Mouse (Mus musculus) G1E (cell line): Measurements from ENCODE around the gene Ubc. TPM values are rescaled to one million over a fixed set of nuclear protein-coding genes. Genes with fewer than 3 reads are reported as not detected.
A peak's percentile ranks its signal among the peaks of the same experiment; 100 is the strongest.

Experiments used
- ATAC-seq: 2 replicates; pipeline ENCODE4 v1.8.0; 2016; ENCODE audit warnings: mild to moderate bottlenecking; ENCODE audit not compliant: insufficient number of reproducible peaks, poor library complexity, low FRiP score, severe bottlenecking; ENCODE audit errors: extremely low read depth
- DNase-seq: peaks from one replicate; pipeline ENCODE4 v3.0.0; 2012; ENCODE audit warnings: low spot score
- H3K27me3 ChIP-seq: 2 replicates; pipeline ENCODE4 v1.6.1; 2012; ENCODE audit warnings: mild to moderate bottlenecking, low read length, inconsistent platforms; ENCODE audit not compliant: insufficient read depth
- H3K36me3 ChIP-seq: replicated peaks from 2 replicates; pipeline ENCODE3; 2012; ENCODE audit warnings: mild to moderate bottlenecking, inconsistent platforms
- H3K4me1 ChIP-seq: 2 replicates; pipeline ENCODE4 v1.6.1; 2012; ENCODE audit warnings: low read depth, low read length, inconsistent platforms, mixed read lengths; ENCODE audit not compliant: insufficient read depth
- H3K4me3 ChIP-seq: 2 replicates; pipeline ENCODE4 v1.5.1; 2012; ENCODE audit warnings: low read depth, mild to moderate bottlenecking, inconsistent platforms, low read length, moderate library complexity, mixed read lengths
- H3K9me3 ChIP-seq: replicated peaks from 2 replicates; pipeline ENCODE4 v1.6.1; 2012; ENCODE audit warnings: inconsistent platforms
- CTCF ChIP-seq: IDR thresholded peaks from 2 replicates; pipeline ENCODE4 v1.5.1; 2012; ENCODE audit warnings: low read depth, low read length, inconsistent platforms, mixed read lengths
- GATA1 ChIP-seq: IDR thresholded peaks from 2 replicates; pipeline ENCODE4 v1.6.1; 2012; ENCODE audit warnings: borderline replicate concordance, low read length, inconsistent platforms, mixed read lengths
- GATA2 ChIP-seq: IDR thresholded peaks from 2 replicates; pipeline ENCODE4 v1.6.1; 2012; ENCODE audit warnings: low read depth, low read length, inconsistent platforms, borderline replicate concordance
- POLR2AphosphoS5 ChIP-seq: IDR thresholded peaks from 2 replicates; pipeline ENCODE4 v1.6.1; 2012; ENCODE audit warnings: low read depth, low read length, inconsistent platforms; ENCODE audit not compliant: insufficient replicate concordance
- TAL1 ChIP-seq: conservative IDR thresholded peaks from 2 replicates; pipeline ENCODE4 v1.6.1; 2012; ENCODE audit warnings: low read depth, low read length, inconsistent platforms, mixed read lengths
- polyA plus RNA-seq: library from polyadenylated mRNA; stranded (reverse); fragments of >175 nt; gene quantifications from 2 replicates; pipeline ENCODE4 v1.2.3, GENCODE M21; 2012
- total RNA-seq, 2 experiments: library from RNA; stranded (forward) in 1 of 2; stranded (reverse) in 1 of 2; fragments of 200-1000 nt in 1 of 2; fragments of >200 nt in 1 of 2; fragmentation: Nextera tagmentation in 1 of 2; gene quantifications; 2 replicates each; pipeline ENCODE4 v1.2.3; 2014 to 2017

Ubc gene
- total and polyA plus RNA-seq, 3 experiments: 92.4 to 495 (median 212) TPM

- Histone ChIP-seq H3K36me3 (peaks cover 16% of the 10 kb centered on the region), H3K4me1 (peaks cover 57% of the 10 kb centered on the region), H3K27me3 (peaks cover 6% of the 10 kb centered on the region), H3K9me3 (no peaks in the 10 kb centered on the region), H3K4me3 (peak overlapping the region; percentile 96)
- no peak for TF ChIP-seq GATA1
- TF ChIP-seq POLR2AphosphoS5: no peak
- TF ChIP-seq TAL1: no peak
- TF ChIP-seq GATA2: no peak
- no peak for TF ChIP-seq CTCF
- ATAC-seq (peak; percentile 29; the same call in 1 of the 2 replicates), DNase-seq (no peak)
These were observed 48.4 kb downstream of the Ubc start for GRCm38 (mm10) chr5:125341459-125342090.

GRCm38 (mm10) chr5:125340547-125341262 lies 49.3 kb downstream of the Ubc start, which contains the start of gene Scarb1:
Scarb1 (minus strand) TSS chr5:125341094.
- ATAC-seq (peak; percentile 62), DNase-seq (peak; percentile 82)
- TF ChIP-seq GATA2: no peak
- TF ChIP-seq TAL1: no peak
- no peak for TF ChIP-seq GATA1
- TF ChIP-seq POLR2AphosphoS5: no peak
- TF ChIP-seq CTCF: no peak
- H3K36me3 ChIP-seq: peaks cover 25% of the 10 kb centered on the region
- peak within 1 kb of the TSS; percentile 96 for H3K4me3 ChIP-seq
- H3K4me1 ChIP-seq: peaks cover 57% of the 10 kb centered on the region
- H3K9me3 ChIP-seq: no peaks in the 10 kb centered on the region
- peaks cover 5% of the 10 kb centered on the region; the same call in 1 of the 2 replicates for H3K27me3 ChIP-seq

GRCm38 (mm10) chr5:125339851-125340531 lies 50.0 kb downstream of the Ubc start:
- Histone ChIP-seq H3K9me3 (no peaks in the 10 kb centered on the region), H3K36me3 (peaks cover 30% of the 10 kb centered on the region), H3K4me1 (peaks cover 57% of the 10 kb centered on the region), H3K27me3 (peaks cover 5% of the 10 kb centered on the region; the same call in 1 of the 2 replicates), H3K4me3 (peak overlapping the region; percentile 96)
- no peak for TF ChIP-seq CTCF
- TF ChIP-seq TAL1: no peak
- TF ChIP-seq GATA2: no peak
- no peak for TF ChIP-seq GATA1
- no peak for TF ChIP-seq POLR2AphosphoS5
- DNase-seq (peak; percentile 43), ATAC-seq (no peak)

GRCm38 (mm10) chr5:125339108-125339751 lies 50.8 kb downstream of the Ubc start:
- peak; percentile 62 for ATAC-seq
- TF ChIP-seq TAL1 (no peak), CTCF (no peak), POLR2AphosphoS5 (no peak), GATA2 (no peak), GATA1 (no peak)
- Histone ChIP-seq H3K4me3 (peak overlapping the region; percentile 96), H3K36me3 (peaks cover 38% of the 10 kb centered on the region), H3K27me3 (no peaks in the 10 kb centered on the region; the same call in 1 of the 2 replicates), H3K4me1 (peaks cover 60% of the 10 kb centered on the region), H3K9me3 (no peaks in the 10 kb centered on the region)
- peak; percentile 91 for DNase-seq

GRCm38 (mm10) chr5:125337526-125337925 lies 52.5 kb downstream of the Ubc start:
- ATAC-seq: no peak
- H3K27me3 ChIP-seq: no peaks in the 10 kb centered on the region
- peaks cover 61% of the 10 kb centered on the region for H3K4me1 ChIP-seq
- H3K9me3 ChIP-seq: no peaks in the 10 kb centered on the region
- TF ChIP-seq GATA2: no peak
- no peak for TF ChIP-seq CTCF
- no peak for TF ChIP-seq TAL1
- TF ChIP-seq GATA1: no peak
- TF ChIP-seq POLR2AphosphoS5: no peak
- no peak overlapping the region for H3K4me3 ChIP-seq
- no peak for DNase-seq
- H3K36me3 ChIP-seq: peaks cover 55% of the 10 kb centered on the region

- ATAC-seq: no peak
- H3K4me1 ChIP-seq: peaks cover 57% of the 10 kb centered on the region
- no peak overlapping the region for H3K4me3 ChIP-seq
- H3K9me3 ChIP-seq: no peaks in the 10 kb centered on the region
- peaks cover 59% of the 10 kb centered on the region for H3K36me3 ChIP-seq
- TF ChIP-seq POLR2AphosphoS5 (no peak), GATA1 (no peak), TAL1 (no peak), CTCF (no peak), GATA2 (no peak)
- H3K27me3 ChIP-seq: no peaks in the 10 kb centered on the region
- no peak for DNase-seq
These were observed 53.0 kb downstream of the Ubc start for GRCm38 (mm10) chr5:125337012-125337411.

Other genes starting within 250 kb of the Ubc start
- not detected in 2 replicates for gene Ncor2, start 211.0 kb downstream of the Ubc start, total RNA-seq (2014; fragmentation: Nextera tagmentation)
- not detected in 2 replicates for gene Ncor2, start 211.0 kb downstream of the Ubc start, total RNA-seq (2017)
- gene Ncor2, start 211.0 kb downstream of the Ubc start, polyA plus RNA-seq: 0.09 and 0.10 TPM in 2 replicates
- 68.3 and 87.9 TPM in 2 replicates for gene Scarb1, start 49.1 kb downstream of the Ubc start, total RNA-seq (2014; fragmentation: Nextera tagmentation)
- gene Scarb1, start 49.1 kb downstream of the Ubc start, total RNA-seq (2017): 38.0 and 42.9 TPM in 2 replicates
- 37.4 and 43.7 TPM in 2 replicates for gene Scarb1, start 49.1 kb downstream of the Ubc start, polyA plus RNA-seq
- gene Gm10382, start 880 bp downstream of the Ubc start, total RNA-seq (2014; fragmentation: Nextera tagmentation): not detected in 2 replicates
- not detected in 2 replicates for gene Gm10382, start 880 bp downstream of the Ubc start, total RNA-seq (2017)
- 0.22 and 0.45 TPM in 2 replicates for gene Gm10382, start 880 bp downstream of the Ubc start, polyA plus RNA-seq
- 29.0 and 30.3 TPM in 2 replicates for gene Dhx37, start 43.9 kb upstream of the Ubc start, total RNA-seq (2014; fragmentation: Nextera tagmentation)
- gene Dhx37, start 43.9 kb upstream of the Ubc start, total RNA-seq (2017): 32.2 and 36.5 TPM in 2 replicates
- 112 and 117 TPM in 2 replicates for gene Dhx37, start 43.9 kb upstream of the Ubc start, polyA plus RNA-seq
- gene Bri3bp, start 51.4 kb upstream of the Ubc start, total RNA-seq (2014; fragmentation: Nextera tagmentation): 76.6 and 83.4 TPM in 2 replicates
- gene Bri3bp, start 51.4 kb upstream of the Ubc start, total RNA-seq (2017): 13.5 and 14.6 TPM in 2 replicates
- gene Bri3bp, start 51.4 kb upstream of the Ubc start, polyA plus RNA-seq: 50.1 and 51.7 TPM in 2 replicates
- 3.3 and 4.4 TPM in 2 replicates for gene Aacs, start 85.6 kb upstream of the Ubc start, total RNA-seq (2014; fragmentation: Nextera tagmentation)
- 15.3 and 15.7 TPM in 2 replicates for gene Aacs, start 85.6 kb upstream of the Ubc start, total RNA-seq (2017)
- gene Aacs, start 85.6 kb upstream of the Ubc start, polyA plus RNA-seq: 27.1 and 28.3 TPM in 2 replicates
- 0.19 TPM in 1 of 2 replicates, not detected in the other for gene Tmem132b, start 141.6 kb upstream of the Ubc start, total RNA-seq (2014; fragmentation: Nextera tagmentation)
- 0.11 TPM in 1 of 2 replicates, not detected in the other for gene Tmem132b, start 141.6 kb upstream of the Ubc start, total RNA-seq (2017)
- gene Tmem132b, start 141.6 kb upstream of the Ubc start, polyA plus RNA-seq: not detected in 2 replicates